Mouse (Mus musculus) bone marrow macrophage, adult 2 months (primary cell): ENCODE data around the gene Ctbp2. TPM values are rescaled to one million over a fixed set of nuclear protein-coding genes. Genes with fewer than 3 reads are reported as not detected.
A peak's percentile ranks its signal among the peaks of the same experiment; 100 is the strongest.

Experiments
- H3K27ac ChIP-seq: 2 replicates; pipeline ENCODE4 v1.5.1; 2012; ENCODE audit warnings: low read depth, low read length; ENCODE audit not compliant: insufficient read depth
- H3K4me1 ChIP-seq: 2 replicates; pipeline ENCODE4 v1.6.1; 2012; ENCODE audit warnings: low read length; ENCODE audit not compliant: control insufficient read depth, insufficient read depth
- H3K4me3 ChIP-seq: 2 replicates; pipeline ENCODE4 v1.5.1; 2012; ENCODE audit warnings: mild to moderate bottlenecking, low read length, moderate library complexity; ENCODE audit not compliant: insufficient read depth
- CTCF ChIP-seq: IDR thresholded peaks from 2 replicates; pipeline ENCODE4 v1.5.1; 2012; ENCODE audit warnings: low read depth, mild to moderate bottlenecking, low read length, moderate library complexity
- POLR2A ChIP-seq: IDR thresholded peaks from 2 replicates; pipeline ENCODE4 v1.6.1; 2012; ENCODE audit warnings: mild to moderate bottlenecking, low read depth, low read length, borderline replicate concordance
- polyA plus RNA-seq: library from polyadenylated mRNA; stranded (reverse); fragments of >200 nt; gene quantifications from 2 replicates; pipeline ENCODE4 v1.2.4, GENCODE M21; 2012; ENCODE audit not compliant: missing spikeins, insufficient read depth, insufficient read length

Ctbp2 gene
- polyA plus RNA-seq, 1 experiment = 42.7 TPM

GRCm38 (mm10) chr7:133012637-133013366 is 111.4 kb downstream of the Ctbp2 start:
- Histone ChIP-seq H3K27ac (no peak overlapping the region), H3K4me1 (no peaks in the 10 kb centered on the region), H3K4me3 (no peak overlapping the region)
- TF ChIP-seq CTCF = no peak

- Histone ChIP-seq H3K4me3 (no peak overlapping the region), H3K4me1 (peaks cover 7% of the 10 kb centered on the region; the same call in 1 of the 2 replicates), H3K27ac (no peak overlapping the region)
- TF ChIP-seq POLR2A (no peak), CTCF (no peak)
These were observed 112.5 kb downstream of the Ctbp2 start for GRCm38 (mm10) chr7:133011611-133012010.

- TF ChIP-seq POLR2A (no peak), CTCF (no peak)
- Histone ChIP-seq H3K4me3 (no peak overlapping the region), H3K4me1 (peaks cover 9% of the 10 kb centered on the region), H3K27ac (no peak overlapping the region)
These were observed 113.0 kb downstream of the Ctbp2 start for GRCm38 (mm10) chr7:133011191-133011590.

DNA sequence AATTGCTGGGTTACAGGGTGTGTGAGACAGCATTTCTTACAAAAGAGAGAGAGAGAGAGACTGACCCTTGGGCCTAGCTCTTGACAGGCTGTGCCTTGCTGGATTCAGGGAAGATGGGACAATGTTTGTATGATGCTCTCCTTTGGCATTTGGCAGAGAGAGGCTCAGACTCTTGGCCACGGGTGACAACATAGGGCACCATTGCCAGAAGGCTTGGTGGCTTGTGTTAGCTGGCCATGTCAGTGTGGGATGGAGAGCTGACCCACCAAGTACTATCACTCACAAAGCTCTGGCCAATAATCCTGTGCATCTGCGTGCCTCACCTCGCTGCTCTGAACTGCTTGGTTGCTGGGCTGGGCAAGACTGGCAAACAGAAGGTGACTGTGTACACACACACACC is 113.7 kb downstream of the Ctbp2 start:
- Histone ChIP-seq H3K27ac (no peak overlapping the region), H3K4me1 (peaks cover 14% of the 10 kb centered on the region), H3K4me3 (no peak overlapping the region)
- TF ChIP-seq POLR2A = no peak
- no peak for TF ChIP-seq CTCF

- H3K4me3 ChIP-seq = no peak overlapping the region
- TF ChIP-seq CTCF = no peak
- TF ChIP-seq POLR2A = no peak
- H3K4me1 ChIP-seq = peaks cover 19% of the 10 kb centered on the region
- H3K27ac ChIP-seq = no peak overlapping the region
These were observed 114.5 kb downstream of the Ctbp2 start for GRCm38 (mm10) chr7:133009676-133010075.

DNA sequence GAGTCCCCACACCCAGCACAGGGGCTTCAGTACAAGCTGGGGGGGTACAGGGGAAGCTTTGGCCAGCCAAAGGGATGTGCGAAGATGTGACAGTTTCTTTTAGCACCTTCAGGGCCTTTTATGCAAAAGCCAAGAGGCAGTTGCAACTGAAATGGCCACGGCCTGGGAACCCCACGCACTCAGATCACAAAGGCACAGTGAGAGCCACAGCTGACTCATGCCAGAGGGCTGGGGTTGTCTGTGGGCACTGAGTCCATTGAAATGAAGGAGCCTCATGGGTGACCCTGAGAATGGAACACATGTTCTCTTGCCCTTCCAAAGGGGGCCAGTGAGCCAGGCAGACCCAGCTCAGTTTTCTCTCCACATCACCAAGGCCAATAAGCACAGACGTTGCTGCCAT is 115.5 kb downstream of the Ctbp2 start:
- TF ChIP-seq CTCF (no peak), POLR2A (no peak)
- Histone ChIP-seq H3K4me3 (no peak overlapping the region), H3K27ac (no peak overlapping the region), H3K4me1 (peaks cover 21% of the 10 kb centered on the region)

DNA sequence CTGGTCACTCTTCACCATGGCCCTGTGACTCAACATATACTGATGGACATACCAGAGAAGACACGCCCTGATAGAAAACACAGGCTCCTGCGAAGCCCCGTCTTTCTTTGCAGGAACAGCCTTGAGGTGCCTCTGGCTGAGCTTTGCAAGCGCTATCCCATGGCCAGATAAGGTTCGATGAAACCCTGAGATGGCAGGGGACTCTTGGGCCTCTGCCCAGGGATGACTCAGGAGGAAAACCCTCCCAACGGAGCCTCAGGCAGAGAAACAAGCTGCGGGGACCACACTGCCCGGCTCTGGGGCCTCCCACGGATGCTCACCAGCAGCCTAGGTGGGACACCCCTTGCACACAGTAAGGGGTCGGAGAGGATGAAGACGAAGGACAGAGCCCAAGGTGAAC is 116.8 kb downstream of the Ctbp2 start:
- Histone ChIP-seq H3K27ac (no peak overlapping the region), H3K4me1 (peaks cover 21% of the 10 kb centered on the region)

DNA sequence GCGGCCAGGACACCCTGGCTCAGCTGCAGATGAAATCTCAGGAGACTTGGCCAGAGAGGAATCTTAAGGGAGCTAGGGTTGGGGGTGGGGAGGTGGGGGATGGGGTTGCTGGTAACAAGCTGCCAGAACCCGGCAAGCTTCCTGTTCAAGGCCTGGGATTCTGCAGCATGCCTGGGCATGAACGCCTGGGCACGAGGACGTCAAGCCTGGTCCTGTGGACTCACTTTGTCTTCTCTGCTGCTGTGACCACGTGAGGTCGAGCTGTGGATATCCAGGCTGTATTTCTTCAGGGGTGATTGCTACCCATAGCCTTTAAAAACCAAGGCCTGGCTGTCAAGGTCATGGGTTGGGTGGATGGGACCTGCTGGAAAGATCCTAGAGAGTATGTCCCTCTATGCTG is 118.4 kb downstream of the Ctbp2 start:
- TF ChIP-seq CTCF = no peak
- no peak for TF ChIP-seq POLR2A
- H3K4me3 ChIP-seq = no peak overlapping the region
- H3K4me1 ChIP-seq = peaks cover 21% of the 10 kb centered on the region
- peak overlapping the region; percentile 52 for H3K27ac ChIP-seq

More for the DNA sequence above, 116.8 kb downstream of the Ctbp2 start:
- H3K4me3 ChIP-seq = no peak overlapping the region
- TF ChIP-seq POLR2A = no peak

- TF ChIP-seq POLR2A (no peak), CTCF (peak; percentile 74)
- Histone ChIP-seq H3K4me1 (peaks cover 21% of the 10 kb centered on the region), H3K27ac (no peak overlapping the region), H3K4me3 (no peak overlapping the region)
These were observed 120.7 kb downstream of the Ctbp2 start for GRCm38 (mm10) chr7:133003421-133003820.

DNA sequence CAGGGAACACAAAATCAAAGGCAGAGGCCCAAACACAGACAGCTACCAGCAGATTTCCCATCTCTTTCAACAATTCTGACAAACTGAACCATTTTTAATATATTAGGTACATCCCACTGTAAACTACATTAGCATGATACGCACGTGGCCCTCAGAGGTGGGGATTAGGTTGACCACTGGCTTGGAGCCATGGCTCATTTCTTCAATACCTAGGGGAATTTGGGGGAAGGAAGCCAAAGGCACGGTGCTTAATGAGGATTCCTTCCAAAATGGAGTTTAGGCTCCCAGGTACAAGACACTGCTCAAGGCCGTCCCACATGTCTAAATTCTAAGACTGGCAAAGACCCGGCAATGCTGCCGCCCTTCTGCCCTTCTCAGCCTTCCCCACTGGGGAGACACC is 121.9 kb downstream of the Ctbp2 start:
- Histone ChIP-seq H3K27ac (no peak overlapping the region), H3K4me3 (no peak overlapping the region), H3K4me1 (peaks cover 18% of the 10 kb centered on the region)
- TF ChIP-seq CTCF (no peak), POLR2A (no peak)
